Comparison of ENCODE assay signal across 14 mouse cellular contexts in the genomic region with DNA sequence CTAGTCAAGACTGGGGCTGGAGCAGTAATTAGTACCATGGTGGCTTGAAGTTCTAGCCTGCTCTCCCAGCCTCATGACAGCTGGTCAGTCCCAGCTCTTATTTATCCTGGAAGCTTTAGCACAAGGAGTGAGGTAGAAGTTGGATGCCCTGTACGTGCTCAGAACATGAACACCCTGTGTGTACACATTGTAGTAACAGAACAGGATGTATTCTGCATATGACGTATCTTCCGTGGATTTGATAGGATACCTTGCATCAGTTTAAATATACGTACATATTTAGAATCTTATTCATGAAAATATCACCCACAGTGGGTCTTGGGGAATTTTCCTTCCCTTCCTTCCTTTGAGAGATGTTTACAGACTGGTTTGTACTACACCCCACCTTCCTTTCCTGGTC.
"Had no signal": no experiment of that assay in that cellular context is flagged by ENCODE, and none has a peak within 500 bp of the region (broad histone marks: within the 10 kb centered on the region; RNA-seq: fewer than 3 reads in every experiment).

No protein-coding gene starts in this region.

- H3K4me3 ChIP-seq: neural tube, embryonic 15.5 days; stomach, embryonic 15.5 days had no signal

- H3K9ac ChIP-seq: neural tube, embryonic 15.5 days; stomach, embryonic 15.5 days had no signal

- DNase-seq: retina, postnatal 1 day; right cerebral cortex, postnatal 14 days; right cerebral cortex, postnatal 25 days; right cerebral cortex, postnatal 4 days; spleen, adult 18-20 months; thymus, adult 18-20 months; thymus, adult 2 months; thymus, postnatal 14 days; thymus, postnatal 25 days; thymus, postnatal 36 days; thymus, postnatal 4 days had no signal

- H3K4me1 ChIP-seq: neural tube, embryonic 15.5 days had no signal

- H3K36me3 ChIP-seq: neural tube, embryonic 15.5 days; stomach, embryonic 15.5 days had no signal

- H3K4me2 ChIP-seq: neural tube, embryonic 15.5 days; stomach, embryonic 15.5 days had no signal

- H3K9me3 ChIP-seq: neural tube, embryonic 15.5 days; stomach, embryonic 15.5 days had no signal

- H3K27me3 ChIP-seq: neural tube, embryonic 15.5 days; stomach, embryonic 15.5 days had no signal

- H3K27ac ChIP-seq: neural tube, embryonic 15.5 days; stomach, embryonic 15.5 days; stomach, postnatal 0 days had no signal
